Mouse (Mus musculus) myocyte (in vitro differentiated cells): ENCODE measurements at regions not wholly inside any gene's neighbourhood (a gene's known extent, or its start where the extent isn't known, plus 50 kb on each side); places are given as distances from the start of the nearest gene placed in this dataset.

Experiments
- H3K27me3 ChIP-seq: one replicate; pipeline ENCODE4 v1.6.1; 2011; ENCODE audit not compliant: control insufficient read depth, insufficient read depth, insufficient read length
- H3K36me3 ChIP-seq: one replicate; pipeline ENCODE4 v1.6.1; 2011; ENCODE audit not compliant: control insufficient read depth, insufficient read depth
- H3K4me2 ChIP-seq: one replicate; pipeline ENCODE4 v1.6.1; 2011; ENCODE audit warnings: low read depth, control low read depth
- H3K4me3 ChIP-seq: one replicate; pipeline ENCODE4 v1.5.1; 2011; ENCODE audit warnings: mild to moderate bottlenecking, control low read depth, moderate library complexity
- H3K79me2 ChIP-seq: one replicate; pipeline ENCODE4 v1.6.1; 2011; ENCODE audit not compliant: control insufficient read depth, insufficient read depth
- H3ac ChIP-seq: one replicate; pipeline ENCODE4 v1.6.1; 2011; ENCODE audit not compliant: control insufficient read depth, insufficient read length
- CEBPB ChIP-seq: IDR thresholded peaks from 2 replicates; pipeline ENCODE4 v1.6.1; 2011; ENCODE audit warnings: mild to moderate bottlenecking, moderate library complexity; ENCODE audit not compliant: poor library complexity, insufficient read depth, severe bottlenecking
- E2F4 ChIP-seq: IDR thresholded peaks from one replicate; pipeline ENCODE4 v1.6.1; 2011; ENCODE audit warnings: mild to moderate bottlenecking, control low read depth, moderate library complexity; ENCODE audit not compliant: insufficient read depth
- MAX ChIP-seq: IDR thresholded peaks from one replicate; pipeline ENCODE4 v1.6.1; 2011; ENCODE audit warnings: low read depth, mild to moderate bottlenecking, control low read depth
- MYOD1 ChIP-seq, 3 experiments: IDR thresholded peaks; one replicate each; pipeline ENCODE4 v1.6.1; 2011; ENCODE audit warnings: control low read depth in 2 of 3, low read depth in 2 of 3, mild to moderate bottlenecking in 2 of 3, moderate library complexity in 1 of 3; ENCODE audit not compliant: insufficient read length in 2 of 3, control insufficient read depth in 1 of 3
- MYOG ChIP-seq, 3 experiments: IDR thresholded peaks; one replicate each; pipeline ENCODE4 v1.6.1; 2011; ENCODE audit warnings: control low read depth in 2 of 3, low read depth in 2 of 3, mild to moderate bottlenecking in 2 of 3; ENCODE audit not compliant: insufficient read length in 2 of 3, control insufficient read depth in 1 of 3, insufficient read depth in 1 of 3
- POLR2A ChIP-seq: IDR thresholded peaks from one replicate; pipeline ENCODE4 v1.6.1; 2011; ENCODE audit warnings: low read depth, mild to moderate bottlenecking, control low read depth, moderate library complexity; ENCODE audit not compliant: insufficient read length
- POLR2AphosphoS2 ChIP-seq: IDR thresholded peaks from one replicate; pipeline ENCODE4 v1.6.1; 2011; ENCODE audit warnings: low read depth, control low read depth; ENCODE audit not compliant: insufficient read length
- REST ChIP-seq: IDR thresholded peaks from one replicate; pipeline ENCODE4 v1.6.1; 2011; ENCODE audit warnings: mild to moderate bottlenecking, control low read depth, moderate library complexity; ENCODE audit not compliant: insufficient read depth, insufficient read length
- SRF ChIP-seq: IDR thresholded peaks from one replicate; pipeline ENCODE4 v1.6.1; 2011; ENCODE audit warnings: low read depth; ENCODE audit not compliant: control insufficient read depth, insufficient read length
- TCF12 ChIP-seq: IDR thresholded peaks from one replicate; pipeline ENCODE4 v1.6.1; 2011; ENCODE audit warnings: mild to moderate bottlenecking, control low read depth; ENCODE audit not compliant: poor library complexity, insufficient read depth, severe bottlenecking
- TCF3 ChIP-seq: IDR thresholded peaks from one replicate; pipeline ENCODE4 v1.6.1; 2011; ENCODE audit warnings: low read depth, control low read depth; ENCODE audit not compliant: insufficient read length
- USF1 ChIP-seq: IDR thresholded peaks from one replicate; pipeline ENCODE4 v1.6.1; 2011; ENCODE audit warnings: low read depth, mild to moderate bottlenecking, control low read depth, moderate library complexity

DNA sequence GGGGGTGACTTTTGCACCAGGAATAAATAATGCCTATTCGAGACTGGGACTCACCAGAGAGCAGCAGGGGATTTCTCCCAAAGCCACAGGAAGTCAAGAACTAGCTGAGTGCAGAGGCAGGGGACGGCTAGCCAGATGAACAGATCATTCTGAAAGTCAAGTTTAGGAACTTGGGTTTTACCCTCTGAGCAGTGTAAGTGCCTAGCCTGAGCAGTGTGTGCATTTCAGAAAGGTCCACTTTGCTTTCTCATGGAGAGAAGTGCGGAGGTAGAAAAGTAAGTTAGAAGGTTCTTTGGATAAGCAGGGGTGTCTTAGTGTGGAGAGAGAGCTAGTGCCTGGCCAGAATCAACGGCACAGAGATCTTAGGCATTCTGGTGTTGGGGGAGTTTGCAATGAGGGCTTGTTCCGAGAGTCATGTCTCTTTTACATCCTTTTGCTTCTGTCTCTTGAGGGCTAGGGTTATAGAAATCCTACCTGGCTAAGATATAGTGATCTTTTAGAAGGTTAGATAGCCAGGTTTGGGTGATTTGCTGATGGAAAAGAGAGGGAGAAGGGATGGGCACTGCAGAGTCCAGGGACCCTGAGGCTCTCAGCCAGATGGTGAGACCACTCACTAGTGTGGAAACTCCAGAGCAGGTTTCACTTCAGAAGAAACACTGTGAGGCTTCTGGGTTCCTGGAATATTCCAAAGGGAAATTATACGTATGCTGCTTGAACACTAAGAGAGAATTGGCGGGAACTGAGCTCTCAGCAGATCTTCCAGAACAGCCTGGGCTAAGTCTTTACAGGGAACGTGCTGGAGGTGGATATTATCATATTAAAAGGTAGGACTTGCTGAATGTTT, 68.8 kb upstream of the Tgfbr2 start:
- Histone ChIP-seq H3K4me2 (no peak overlapping the region), H3K27me3 (no peaks in the 10 kb centered on the region), H3K36me3 (no peaks in the 10 kb centered on the region), H3ac (no peak overlapping the region), H3K79me2 (no peaks in the 10 kb centered on the region), H3K4me3 (no peak overlapping the region)
- TF ChIP-seq CEBPB (no peak), SRF (no peak), TCF3 (no peak), MAX (no peak), E2F4 (no peak), MYOD1 (IDR thresholded peaks at IDR 0.05; ENCODE audit: control insufficient read depth in 1 of 3, insufficient read length in 2 of 3, low read depth in 2 of 3) (no peak), REST (no peak), USF1 (no peak), TCF12 (no peak), POLR2AphosphoS2 (no peak), MYOG (IDR thresholded peaks at IDR 0.05; ENCODE audit: control insufficient read depth in 1 of 3, insufficient read depth in 1 of 3, insufficient read length in 2 of 3, low read depth in 2 of 3) (no peak), POLR2A (no peak)

DNA sequence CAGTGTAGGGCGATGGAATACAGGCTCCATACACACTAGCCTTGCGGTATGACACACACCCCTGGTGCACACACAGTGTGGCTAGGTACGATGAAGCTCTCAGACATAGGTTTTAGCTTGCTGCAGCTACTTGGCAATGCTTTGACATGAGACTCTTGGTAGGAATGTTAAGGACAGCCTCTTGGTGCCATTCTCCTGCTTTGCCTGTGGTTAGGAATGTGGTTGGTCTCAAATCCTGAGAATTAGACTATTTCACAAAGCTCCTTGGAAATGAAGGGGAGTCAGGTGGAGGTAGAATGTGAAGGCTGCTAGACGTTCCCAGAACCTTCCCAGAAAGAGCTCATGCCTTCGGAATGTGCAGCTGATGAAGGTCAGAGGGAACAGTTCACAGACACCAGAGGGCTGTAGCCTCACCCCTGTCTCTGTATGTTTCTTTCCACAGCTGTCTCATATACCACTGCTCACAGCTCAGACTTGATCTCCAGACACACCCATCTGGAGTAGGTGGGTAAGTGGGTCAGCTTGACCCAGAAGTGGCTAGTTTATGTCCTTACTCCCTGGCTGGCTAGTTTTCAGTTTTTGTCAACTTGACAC, 66.9 kb upstream of the Tgfbr2 start:
- Histone ChIP-seq H3K27me3 (no peaks in the 10 kb centered on the region), H3K4me3 (no peak overlapping the region), H3K4me2 (no peak overlapping the region), H3K36me3 (no peaks in the 10 kb centered on the region), H3K79me2 (no peaks in the 10 kb centered on the region), H3ac (no peak overlapping the region)
- no peak for TF ChIP-seq POLR2A
- TF ChIP-seq TCF12: no peak
- TF ChIP-seq USF1: no peak
- TF ChIP-seq TCF3: no peak
- TF ChIP-seq MYOD1 (IDR thresholded peaks at IDR 0.05; ENCODE audit: control insufficient read depth in 1 of 3, insufficient read length in 2 of 3, low read depth in 2 of 3): peak in 1 of 3 experiments; percentile 6
- TF ChIP-seq MYOG (IDR thresholded peaks at IDR 0.05; ENCODE audit: control insufficient read depth in 1 of 3, insufficient read depth in 1 of 3, insufficient read length in 2 of 3, low read depth in 2 of 3): peak in 1 of 3 experiments; percentile 49
- TF ChIP-seq SRF: no peak
- TF ChIP-seq POLR2AphosphoS2: no peak

DNA sequence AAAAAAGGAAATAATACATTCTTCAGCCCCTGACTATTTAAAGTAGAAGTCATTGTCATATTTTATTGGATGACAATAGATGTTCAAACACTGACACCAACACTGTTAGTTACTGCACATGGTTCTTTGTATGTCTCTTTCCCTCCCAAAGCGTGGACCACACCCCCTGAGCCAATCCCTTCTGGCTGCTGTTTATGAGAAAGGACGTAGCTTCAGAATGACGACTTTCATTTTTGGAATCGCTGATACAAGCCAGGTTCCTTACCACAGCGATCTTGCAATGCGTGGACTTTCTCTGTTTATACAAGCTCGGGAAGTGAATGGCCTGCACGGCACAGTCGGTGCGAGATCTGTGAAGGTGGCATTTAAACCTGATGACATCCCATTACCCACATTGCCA, 66.1 kb upstream of the Tgfbr2 start:
- H3K36me3 ChIP-seq: no peaks in the 10 kb centered on the region
- no peak overlapping the region for H3K4me3 ChIP-seq
- no peak for TF ChIP-seq USF1
- no peak for TF ChIP-seq REST
- no peak for TF ChIP-seq POLR2A
- no peak for TF ChIP-seq MYOD1 (IDR thresholded peaks at IDR 0.05; ENCODE audit: control insufficient read depth in 1 of 3, insufficient read length in 2 of 3, low read depth in 2 of 3)
- no peak for TF ChIP-seq TCF3
- TF ChIP-seq E2F4: no peak
- no peak for TF ChIP-seq CEBPB
- TF ChIP-seq TCF12: no peak
- TF ChIP-seq MYOG (IDR thresholded peaks at IDR 0.05; ENCODE audit: control insufficient read depth in 1 of 3, insufficient read depth in 1 of 3, insufficient read length in 2 of 3, low read depth in 2 of 3): no peak
- no peak for TF ChIP-seq POLR2AphosphoS2
- no peak for TF ChIP-seq MAX
- TF ChIP-seq SRF: no peak
- H3K27me3 ChIP-seq: no peaks in the 10 kb centered on the region
- no peaks in the 10 kb centered on the region for H3K79me2 ChIP-seq
- no peak overlapping the region for H3ac ChIP-seq
- H3K4me2 ChIP-seq: no peak overlapping the region

DNA sequence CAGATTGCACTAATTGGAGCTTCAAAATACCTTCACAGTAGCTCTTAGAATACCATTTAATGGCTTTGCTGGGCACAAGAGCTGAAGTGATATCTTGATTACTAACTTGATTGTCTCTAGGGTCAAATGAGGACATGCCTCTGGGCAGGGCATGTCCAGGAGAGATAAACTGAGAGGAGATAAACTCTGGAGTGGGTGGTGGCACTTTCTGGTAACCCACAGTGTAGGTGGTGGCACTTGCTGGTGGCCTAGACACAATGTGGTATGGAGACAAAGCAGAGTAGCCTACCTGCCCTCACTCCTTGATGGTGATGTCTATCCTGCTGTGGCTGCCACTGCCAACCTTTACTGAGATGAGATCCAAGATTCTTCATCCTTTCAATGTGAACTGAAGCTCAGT, 61.7 kb upstream of the Tgfbr2 start:
- H3K79me2 ChIP-seq: no peaks in the 10 kb centered on the region
- H3K36me3 ChIP-seq: no peaks in the 10 kb centered on the region
- H3K27me3 ChIP-seq: no peaks in the 10 kb centered on the region
- no peak overlapping the region for H3K4me3 ChIP-seq
- no peak for TF ChIP-seq MYOG (IDR thresholded peaks at IDR 0.05; ENCODE audit: control insufficient read depth in 1 of 3, insufficient read depth in 1 of 3, insufficient read length in 2 of 3, low read depth in 2 of 3)
- no peak for TF ChIP-seq TCF3
- no peak for TF ChIP-seq SRF
- no peak for TF ChIP-seq MYOD1 (IDR thresholded peaks at IDR 0.05; ENCODE audit: control insufficient read depth in 1 of 3, insufficient read length in 2 of 3, low read depth in 2 of 3)
- TF ChIP-seq REST: no peak
- no peak for TF ChIP-seq POLR2AphosphoS2
- H3K4me2 ChIP-seq: no peak overlapping the region
- H3ac ChIP-seq: no peak overlapping the region
